Mouse (Mus musculus) cerebellum, adult 2 months (tissue): ENCODE results near the gene Rubcn. TPM values are rescaled to one million over a fixed set of nuclear protein-coding genes. Genes with fewer than 3 reads are reported as not detected.

ENCODE experiments used
- DNase-seq, 2 experiments: peaks; one replicate each; pipeline ENCODE4 v3.0.0; 2021
- H3K27ac ChIP-seq: fragments of 200-500 bp; 2 replicates; pipeline ENCODE4 v1.5.1; 2012; ENCODE audit warnings: low read length, control low read depth, inconsistent platforms; ENCODE audit not compliant: insufficient read depth
- H3K27me3 ChIP-seq: fragments of 200-500 bp; 2 replicates; pipeline ENCODE4 v1.6.1; 2012; ENCODE audit warnings: inconsistent platforms, mild to moderate bottlenecking, low read length, moderate library complexity; ENCODE audit not compliant: control insufficient read depth, insufficient read depth
- H3K4me1 ChIP-seq: fragments of 200-500 bp; 2 replicates; pipeline ENCODE4 v1.6.1; 2011; ENCODE audit warnings: low read length; ENCODE audit not compliant: control insufficient read depth, insufficient read depth
- H3K4me3 ChIP-seq: fragments of 200-500 bp; replicated peaks from 2 replicates; pipeline ENCODE3; 2011; ENCODE audit warnings: mild to moderate bottlenecking, low read depth, low read length, control low read depth; ENCODE audit not compliant: insufficient read depth
- CTCF ChIP-seq: fragments of 200-500 bp; IDR thresholded peaks from 2 replicates; pipeline ENCODE4 v1.5.1; 2011; ENCODE audit warnings: low read depth, mild to moderate bottlenecking, control low read depth, low read length, moderate library complexity, borderline replicate concordance; ENCODE audit not compliant: insufficient read depth
- POLR2A ChIP-seq: fragments of 200-500 bp; IDR thresholded peaks from 2 replicates; pipeline ENCODE4 v1.6.1; 2011; ENCODE audit warnings: low read length, control low read depth, borderline replicate concordance; ENCODE audit not compliant: insufficient read depth
- WGBS: fragments of 180-500 bp; shearing (Covaris S2); methylation state at CpG from one replicate; pipeline ENCODE4 v1.1.7; 2018; 5-methylcytosine and 5-hydroxymethylcytosine counted together
- polyA plus RNA-seq: library from polyadenylated mRNA; depleted of rRNA; stranded (reverse); fragments of >200 nt; gene quantifications from 2 replicates; pipeline ENCODE4 v1.2.3, GENCODE M21; 2012

The Rubcn gene
- polyA plus RNA-seq, 1 experiment, result 71.9 TPM

DNA sequence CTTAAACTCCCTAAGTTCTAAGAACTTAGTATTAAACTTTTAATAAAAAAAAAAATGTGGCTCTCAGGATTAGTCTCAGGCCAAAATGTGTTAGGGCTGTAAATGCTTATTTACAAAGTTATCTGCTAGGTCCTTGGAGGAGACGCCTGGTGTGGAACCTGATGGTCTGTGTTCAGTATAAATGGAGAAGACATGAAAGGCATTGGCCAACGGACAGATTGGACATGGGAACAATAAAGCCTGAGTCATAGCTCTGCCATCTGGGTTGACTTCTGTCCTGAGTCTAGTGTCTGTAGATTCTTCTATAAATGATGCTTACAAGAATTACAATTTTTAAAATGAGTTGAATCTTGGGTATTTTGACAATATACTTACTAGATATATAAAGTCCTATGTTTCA is 28.6 kb upstream of the Rubcn start:
- H3K4me3 ChIP-seq, result no peak overlapping the region
- TF ChIP-seq POLR2A, result no peak
- no peak for TF ChIP-seq CTCF
- no peak overlapping the region for H3K27ac ChIP-seq
- H3K4me1 ChIP-seq, result no peaks in the 10 kb centered on the region
- WGBS, result 17% methylated on average over 2 of the region's 2 CpGs
- no peaks in the 10 kb centered on the region for H3K27me3 ChIP-seq
- peak in 1 of 2 experiments; percentile 66 for DNase-seq

DNA sequence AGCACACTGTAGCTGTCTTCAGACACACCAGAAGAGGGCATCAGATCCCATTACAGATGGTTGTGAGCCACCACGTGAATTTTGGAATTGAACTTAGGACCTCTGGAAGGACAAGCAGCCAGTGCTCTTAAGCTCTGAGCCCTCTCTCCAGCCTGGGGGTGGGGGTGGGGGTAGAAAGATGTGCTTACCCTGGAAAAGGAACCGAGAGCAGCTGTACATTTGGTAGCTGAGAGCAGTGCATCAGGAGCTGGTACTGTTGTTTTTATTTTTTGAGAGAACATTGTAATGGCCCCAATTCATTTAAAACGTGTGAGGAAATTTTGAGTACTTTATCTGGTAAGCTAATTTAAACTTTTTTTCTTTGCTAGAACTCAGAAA is 24.5 kb upstream of the Rubcn start:
- no peak for DNase-seq
- Histone ChIP-seq H3K27me3 (no peaks in the 10 kb centered on the region), H3K4me3 (no peak overlapping the region), H3K4me1 (no peaks in the 10 kb centered on the region), H3K27ac (no peak overlapping the region)
- WGBS, result 58% methylated on average over 3 of the region's 3 CpGs
- TF ChIP-seq POLR2A, result no peak
- no peak for TF ChIP-seq CTCF

DNA sequence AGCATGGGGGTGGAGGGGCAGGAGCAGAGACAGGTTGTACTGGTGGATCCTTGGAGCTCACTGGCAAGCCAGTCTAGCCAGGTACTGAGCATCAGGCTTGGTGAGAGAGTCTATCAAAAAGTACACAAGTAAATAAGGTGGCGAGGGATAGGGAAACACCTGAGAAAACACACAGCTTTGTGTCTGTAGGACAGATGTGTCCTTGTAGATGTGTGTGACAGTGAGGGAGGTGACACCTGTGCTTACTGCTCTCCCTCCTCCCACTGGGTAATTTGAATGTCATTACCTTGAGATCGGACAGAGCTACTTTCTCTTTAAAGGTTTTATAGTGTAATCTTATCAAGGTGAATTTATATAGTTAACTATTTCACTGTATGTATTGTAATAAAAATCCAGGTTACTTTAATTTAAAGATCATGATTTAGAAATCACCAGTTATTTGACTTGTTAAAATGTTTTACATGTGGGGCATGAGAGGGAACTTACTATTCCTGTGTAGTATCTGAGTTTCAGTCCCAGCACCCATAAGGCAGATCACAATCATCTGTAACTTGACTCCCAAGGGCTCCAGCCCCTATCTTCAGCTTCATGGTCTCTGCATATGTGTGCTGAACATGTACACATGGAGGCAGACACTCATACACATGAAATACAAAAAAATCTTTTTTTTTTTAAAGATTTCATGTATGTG is 23.9 kb upstream of the Rubcn start:
- TF ChIP-seq POLR2A (no peak), CTCF (no peak)
- H3K27me3 ChIP-seq, result no peaks in the 10 kb centered on the region
- WGBS, result 86% methylated on average over 2 of the region's 2 CpGs
- no peaks in the 10 kb centered on the region for H3K4me1 ChIP-seq
- no peak overlapping the region for H3K4me3 ChIP-seq
- DNase-seq, result no peak
- H3K27ac ChIP-seq, result no peak overlapping the region

DNA sequence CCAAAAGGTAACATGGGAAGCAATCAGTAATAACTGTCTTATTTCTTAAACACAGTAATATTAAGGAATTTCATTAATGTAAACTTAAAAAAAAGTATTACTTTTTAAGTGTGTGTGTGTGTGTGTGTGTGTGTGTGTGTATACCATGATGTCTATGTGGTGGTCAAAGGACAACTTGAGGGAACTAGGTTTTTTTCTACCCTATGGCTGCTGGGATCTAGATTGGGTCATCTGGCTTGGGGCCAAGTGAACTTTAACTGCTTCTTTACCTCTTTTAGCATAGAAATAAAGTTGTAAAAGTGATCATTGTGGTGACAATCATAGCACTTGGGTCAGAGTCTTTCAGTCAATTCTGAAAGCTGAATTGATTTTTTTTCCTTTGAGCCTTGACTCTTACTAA is 18.6 kb upstream of the Rubcn start:
- TF ChIP-seq CTCF (no peak), POLR2A (no peak)
- H3K27me3 ChIP-seq, result no peaks in the 10 kb centered on the region
- H3K27ac ChIP-seq, result no peak overlapping the region
- no peaks in the 10 kb centered on the region for H3K4me1 ChIP-seq
- no peak for DNase-seq
- H3K4me3 ChIP-seq, result no peak overlapping the region

DNA sequence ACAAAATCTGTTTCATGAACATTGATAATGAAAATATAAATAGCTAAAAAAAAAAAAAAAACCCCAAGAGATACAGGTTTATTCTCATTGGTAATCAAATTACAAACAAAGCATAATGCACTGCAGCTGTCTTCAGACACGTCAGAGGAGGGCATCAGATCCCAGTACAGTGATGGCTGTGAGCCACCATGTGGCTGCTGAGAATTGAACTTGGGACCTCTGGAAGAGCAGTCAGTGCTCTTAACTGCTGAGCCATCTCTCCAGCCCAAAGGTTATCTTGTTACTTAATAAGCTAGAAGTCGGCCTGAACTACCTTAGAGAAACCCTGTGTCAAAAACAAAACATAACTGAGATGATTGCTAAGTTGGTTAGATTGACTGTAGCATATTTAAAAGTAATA is 12.3 kb upstream of the Rubcn start:
- no peak for DNase-seq
- no peaks in the 10 kb centered on the region for H3K4me1 ChIP-seq
- H3K4me3 ChIP-seq, result no peak overlapping the region
- H3K27ac ChIP-seq, result no peak overlapping the region
- H3K27me3 ChIP-seq, result no peaks in the 10 kb centered on the region
- 56% methylated on average over 2 of the region's 2 CpGs for WGBS
- TF ChIP-seq CTCF, result no peak

DNA sequence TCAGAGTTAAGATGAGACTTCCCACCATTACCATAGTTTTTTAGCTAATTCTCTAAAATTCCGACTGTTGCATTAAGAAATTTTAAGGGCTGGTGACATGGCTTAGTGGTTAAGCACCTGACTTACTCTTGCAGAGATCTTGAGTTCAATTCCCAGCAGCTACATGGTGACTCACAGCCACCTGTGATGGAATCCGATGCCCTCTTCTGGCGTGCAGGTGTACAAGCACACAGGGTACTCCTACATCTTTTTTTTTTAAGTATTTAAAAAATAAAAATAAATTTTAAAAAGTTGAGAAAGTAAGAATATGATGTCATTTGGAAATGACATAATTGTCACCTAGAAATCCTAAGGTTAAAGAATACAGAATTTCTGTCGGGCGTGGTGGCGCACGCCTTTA is 10.4 kb upstream of the Rubcn start:
- H3K4me3 ChIP-seq, result no peak overlapping the region
- DNase-seq, result no peak
- H3K27me3 ChIP-seq, result no peaks in the 10 kb centered on the region
- peak; percentile 32; the same call in 1 of the 2 replicates for TF ChIP-seq CTCF
- TF ChIP-seq POLR2A, result no peak
- WGBS, result 88% methylated on average over 7 of the region's 7 CpGs
- H3K4me1 ChIP-seq, result no peaks in the 10 kb centered on the region
- H3K27ac ChIP-seq, result no peak overlapping the region

DNA sequence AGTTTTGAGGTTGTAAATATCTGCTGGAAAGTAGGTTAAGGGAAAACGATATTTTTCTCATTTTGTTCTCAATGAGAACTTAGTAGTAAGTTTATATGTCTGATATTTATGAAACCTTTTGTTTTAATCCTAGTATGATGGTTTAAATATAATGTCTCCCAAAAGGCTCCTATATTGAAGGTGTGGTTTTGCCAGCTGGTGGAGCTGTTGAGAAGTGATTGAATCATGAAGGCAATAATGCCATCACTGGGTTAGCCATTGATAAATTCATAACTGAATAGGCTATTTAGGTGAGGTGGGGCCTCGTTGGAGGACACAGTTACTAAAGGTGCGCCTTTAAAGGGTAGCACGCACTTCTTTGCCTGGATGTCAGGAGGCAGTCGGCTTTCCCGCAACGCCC is 4.0 kb upstream of the Rubcn start:
- 83% methylated on average over 7 of the region's 7 CpGs for WGBS
- Histone ChIP-seq H3K27ac (no peak overlapping the region), H3K27me3 (no peaks in the 10 kb centered on the region), H3K4me1 (peaks cover 5% of the 10 kb centered on the region), H3K4me3 (no peak overlapping the region)
- no peak for TF ChIP-seq POLR2A
- no peak for TF ChIP-seq CTCF
- DNase-seq, result no peak

DNA sequence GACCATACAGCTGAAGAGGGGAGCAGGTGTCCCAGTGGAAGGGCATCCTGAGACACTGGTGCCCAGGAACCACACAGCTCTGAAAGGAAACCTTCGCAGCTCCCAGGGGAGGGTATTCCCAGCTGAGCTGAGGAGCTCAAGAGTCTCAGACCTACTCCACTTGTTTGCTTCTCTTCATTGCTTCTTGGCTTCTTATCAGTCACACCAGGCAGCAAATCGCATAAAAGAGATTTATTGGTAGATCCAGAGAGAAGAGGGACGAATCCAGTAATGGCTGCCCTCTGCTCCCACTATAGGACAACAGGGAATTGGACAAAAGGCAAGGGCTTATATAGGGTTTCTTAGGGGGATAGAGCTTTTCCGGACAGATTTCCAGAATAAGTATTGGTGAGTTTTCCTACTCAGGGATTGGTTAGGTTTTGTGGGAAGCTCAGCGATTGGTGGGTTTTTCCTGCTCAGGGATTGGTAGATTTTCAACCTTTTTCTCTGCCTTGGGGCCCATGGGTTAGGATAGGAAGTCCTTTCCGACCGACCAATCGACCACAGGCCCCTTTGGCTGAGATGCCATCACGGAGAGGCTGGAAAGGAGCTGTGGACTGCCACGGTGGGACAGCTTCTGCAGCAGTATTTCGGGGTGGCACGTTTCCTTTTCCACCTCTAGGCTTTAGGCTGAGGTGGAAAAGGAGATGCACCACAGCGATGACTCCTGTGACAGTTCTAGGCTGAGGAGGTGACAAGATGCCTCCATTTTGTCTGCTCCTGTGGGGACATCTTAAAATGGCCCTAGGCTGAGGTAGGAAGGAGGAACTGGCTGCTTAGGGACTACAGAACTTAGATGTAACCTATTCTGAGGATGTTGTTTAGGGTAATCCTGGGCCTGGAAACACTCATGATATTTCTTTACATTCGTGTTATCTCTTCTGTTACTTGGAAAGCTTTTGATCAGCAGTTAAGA is 1.7 kb upstream of the Rubcn start:
- H3K27me3 ChIP-seq, result no peaks in the 10 kb centered on the region
- TF ChIP-seq POLR2A (no peak), CTCF (no peak)
- no peak for DNase-seq
- no peak overlapping the region for H3K27ac ChIP-seq
- peaks cover 5% of the 10 kb centered on the region for H3K4me1 ChIP-seq
- H3K4me3 ChIP-seq, result peak overlapping the region; percentile 17
- 69% methylated on average over 14 of the region's 14 CpGs for WGBS
